Mouse (Mus musculus) embryonic fibroblast, embryonic 13.5 days (primary cell): Measurements from ENCODE around the gene Lrrc4b. TPM values are rescaled to one million over a fixed set of nuclear protein-coding genes. Genes with fewer than 3 reads are reported as not detected.
A peak's percentile ranks its signal among the peaks of the same experiment; 100 is the strongest.

Experiments
- H3K27ac ChIP-seq: 2 replicates; pipeline ENCODE4 v1.5.1; 2012; ENCODE audit warnings: low read length, control low read depth, inconsistent platforms; ENCODE audit not compliant: insufficient read depth
- H3K4me1 ChIP-seq: 2 replicates; pipeline ENCODE4 v1.6.1; 2011; ENCODE audit warnings: low read length; ENCODE audit not compliant: control insufficient read depth, insufficient read depth
- H3K4me3 ChIP-seq: 2 replicates; pipeline ENCODE4 v1.5.1; 2011; ENCODE audit warnings: mild to moderate bottlenecking, control low read depth, low read length; ENCODE audit not compliant: insufficient read depth
- CTCF ChIP-seq: IDR thresholded peaks from 2 replicates; pipeline ENCODE4 v1.5.1; 2011; ENCODE audit warnings: mild to moderate bottlenecking, control low read depth, low read length, moderate library complexity, borderline replicate concordance; ENCODE audit not compliant: insufficient read depth
- POLR2A ChIP-seq: IDR thresholded peaks from 2 replicates; pipeline ENCODE4 v1.6.1; 2011; ENCODE audit warnings: low read depth, mild to moderate bottlenecking, control low read depth, low read length, moderate library complexity
- polyA plus RNA-seq: library from polyadenylated mRNA; stranded (reverse); fragments of >200 nt; gene quantifications from 2 replicates; pipeline ENCODE4 v1.2.4, GENCODE M21; 2011; ENCODE audit warnings: low read depth; ENCODE audit not compliant: missing spikeins, insufficient read length

The Lrrc4b gene
- polyA plus RNA-seq, result 0.32 TPM in 1 of 2 replicates, not detected in the other

GRCm38 (mm10) chr7:44428968-44429521, at the start of gene Lrrc4b:
Lrrc4b (plus strand) TSS chr7:44429018.
- no peak within 1 kb of the TSS for H3K27ac ChIP-seq
- H3K4me3 ChIP-seq, result no peak within 1 kb of the TSS
- H3K4me1 ChIP-seq, result no peaks in the 10 kb centered on the region
- no peak for TF ChIP-seq CTCF

- TF ChIP-seq CTCF (no peak), POLR2A (no peak)
- Histone ChIP-seq H3K27ac (no peak overlapping the region), H3K4me3 (no peak overlapping the region), H3K4me1 (no peaks in the 10 kb centered on the region)
Measured at GRCm38 (mm10) chr7:44382541-44382940, 46.3 kb upstream of the Lrrc4b start.

DNA sequence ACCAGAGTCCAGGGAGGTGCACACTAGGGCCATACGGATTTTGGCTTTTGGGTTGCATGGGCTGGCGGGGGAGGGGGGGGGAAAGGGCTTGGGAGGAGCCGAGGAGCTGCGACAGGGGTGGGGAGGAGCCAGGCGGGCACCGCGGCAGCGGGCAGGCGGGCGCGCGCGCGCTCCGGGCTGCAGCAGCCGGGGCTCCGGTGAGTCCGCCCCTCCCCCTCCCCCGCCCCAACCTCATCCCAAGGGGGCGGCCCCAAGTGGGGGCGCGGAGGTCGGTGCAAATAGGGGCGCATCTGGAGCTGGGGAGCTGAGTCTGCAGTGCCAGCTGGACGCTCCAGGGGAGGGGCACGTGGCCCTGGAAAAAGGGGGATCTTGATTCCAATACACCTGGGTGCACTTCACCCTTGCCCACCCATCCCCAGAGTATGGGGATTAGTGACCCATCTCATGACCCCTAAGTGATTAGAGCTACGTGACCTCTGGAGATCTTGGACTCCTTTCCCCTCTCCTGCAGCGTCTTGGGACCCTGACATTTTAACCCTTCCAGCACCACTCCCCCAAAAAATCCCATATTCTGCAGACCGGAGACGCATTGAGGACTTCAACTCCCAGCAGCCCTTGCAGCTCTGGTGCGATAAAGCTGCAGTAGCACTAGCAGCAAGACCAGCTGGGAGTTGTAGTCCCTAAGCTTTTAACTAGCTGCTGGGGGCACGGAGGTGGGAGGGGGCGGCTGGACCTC, 44.7 kb upstream of the Lrrc4b start, which contains the start of gene Syt3:
TSS of gene Syt3 (plus strand) at position 123 of the 736 bp plus-strand sequence.
- TF ChIP-seq POLR2A (no peak), CTCF (no peak)
- Histone ChIP-seq H3K4me3 (peak within 1 kb of the TSS; percentile 2; the same call in 1 of the 2 replicates), H3K27ac (no peak within 1 kb of the TSS), H3K4me1 (no peaks in the 10 kb centered on the region)

DNA sequence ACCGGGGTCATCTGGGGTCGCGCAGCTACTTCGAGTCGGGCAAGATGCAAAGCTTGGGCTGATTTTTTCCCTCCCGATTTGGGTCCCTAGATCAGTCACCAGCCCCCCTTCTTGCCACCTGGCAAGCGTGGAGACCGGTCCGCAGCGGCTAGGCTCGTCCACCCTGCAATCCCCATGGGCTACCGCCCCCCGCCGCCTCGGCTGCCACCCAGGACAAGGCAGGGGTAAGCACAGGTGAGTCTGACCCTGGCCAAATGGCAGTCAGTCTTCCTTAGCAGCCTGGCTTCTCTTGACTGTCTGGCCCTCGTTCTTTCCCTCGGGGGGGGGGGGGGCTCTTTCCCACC, 44.1 kb upstream of the Lrrc4b start:
- Histone ChIP-seq H3K4me3 (peak overlapping the region; percentile 2; the same call in 1 of the 2 replicates), H3K27ac (no peak overlapping the region), H3K4me1 (no peaks in the 10 kb centered on the region)
- TF ChIP-seq CTCF (no peak), POLR2A (no peak)

DNA sequence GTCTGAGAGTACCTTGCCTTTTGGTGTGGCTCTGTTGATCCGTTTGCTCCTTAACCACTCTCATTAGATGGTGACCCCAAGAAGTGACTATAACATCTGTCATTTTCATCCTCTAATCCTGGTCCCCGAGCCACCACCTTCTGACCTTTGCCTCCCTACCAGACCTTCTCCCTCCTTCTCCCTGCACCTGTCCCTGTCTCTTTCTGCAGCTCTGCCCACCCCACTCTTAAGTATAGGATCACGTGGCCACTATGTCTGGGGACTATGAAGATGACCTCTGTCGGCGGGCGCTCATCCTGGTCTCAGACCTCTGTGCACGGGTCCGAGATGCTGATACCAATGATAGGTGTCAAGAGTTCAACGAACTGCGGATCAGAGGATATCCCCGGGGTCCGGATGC, 43.1 kb upstream of the Lrrc4b start, which contains the start of gene 1700008O03Rik:
TSS of gene 1700008O03Rik (minus strand) at position 101 of the 400 bp plus-strand sequence.
- no peaks in the 10 kb centered on the region for H3K4me1 ChIP-seq
- H3K4me3 ChIP-seq, result peak within 1 kb of the TSS; percentile 2; the same call in 1 of the 2 replicates
- no peak within 1 kb of the TSS for H3K27ac ChIP-seq
- TF ChIP-seq POLR2A (no peak), CTCF (no peak)

DNA sequence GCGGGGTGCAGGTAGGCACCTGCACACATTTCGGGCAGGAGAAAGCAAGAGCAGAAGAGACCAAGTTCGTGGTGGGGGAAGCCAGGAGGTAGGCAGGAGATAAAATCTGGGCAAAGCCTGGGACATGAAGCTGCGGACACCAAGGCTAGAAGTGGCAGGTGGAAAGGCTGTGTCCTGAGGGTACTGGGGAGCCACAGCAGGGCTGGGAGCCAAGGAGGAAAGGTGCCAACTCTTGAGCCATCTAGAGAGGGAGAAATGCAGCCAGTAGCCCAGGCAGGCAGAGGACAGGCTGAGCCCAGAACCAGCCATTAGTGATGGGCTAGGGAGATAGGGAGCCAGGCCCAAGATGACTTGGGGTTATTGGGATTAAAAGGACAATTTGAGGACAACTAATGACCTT, 37.0 kb upstream of the Lrrc4b start:
- H3K27ac ChIP-seq, result no peak overlapping the region
- H3K4me1 ChIP-seq, result no peaks in the 10 kb centered on the region
- no peak for TF ChIP-seq POLR2A
- TF ChIP-seq CTCF, result no peak
- no peak overlapping the region for H3K4me3 ChIP-seq

- Histone ChIP-seq H3K4me3 (no peak overlapping the region), H3K4me1 (no peaks in the 10 kb centered on the region), H3K27ac (no peak overlapping the region)
- TF ChIP-seq CTCF, result no peak
- TF ChIP-seq POLR2A, result no peak
Measured at GRCm38 (mm10) chr7:44392341-44392740, 36.5 kb upstream of the Lrrc4b start.

- H3K4me3 ChIP-seq, result no peak overlapping the region
- H3K27ac ChIP-seq, result no peak overlapping the region
- no peaks in the 10 kb centered on the region for H3K4me1 ChIP-seq
- TF ChIP-seq CTCF, result no peak
- no peak for TF ChIP-seq POLR2A
Measured at GRCm38 (mm10) chr7:44393284-44393683, 35.5 kb upstream of the Lrrc4b start.

- no peak overlapping the region for H3K27ac ChIP-seq
- TF ChIP-seq CTCF (peak; percentile 40; the same call in 1 of the 2 replicates), POLR2A (no peak)
- no peaks in the 10 kb centered on the region for H3K4me1 ChIP-seq
- H3K4me3 ChIP-seq, result no peak overlapping the region
Measured at GRCm38 (mm10) chr7:44398570-44398969, 30.2 kb upstream of the Lrrc4b start.

DNA sequence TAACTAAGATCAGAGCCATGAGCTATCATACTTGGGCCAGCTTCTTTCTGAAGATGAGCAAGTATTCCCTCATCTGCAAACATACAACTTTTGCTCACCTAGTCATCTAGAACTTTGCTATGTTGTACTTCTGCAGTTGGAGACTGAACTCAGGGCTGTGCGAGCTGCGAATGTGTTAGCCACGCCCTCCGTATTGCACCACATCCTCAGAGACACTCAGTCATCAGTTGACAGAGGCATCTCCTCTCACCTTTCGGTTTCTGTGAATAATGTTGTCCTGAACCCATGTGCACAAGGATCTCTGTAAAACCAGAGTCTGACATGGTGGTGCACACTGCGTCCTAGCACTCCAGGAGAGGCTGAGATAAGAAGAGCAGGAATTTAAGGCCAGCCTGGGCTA, 27.1 kb upstream of the Lrrc4b start:
- no peak overlapping the region for H3K27ac ChIP-seq
- H3K4me3 ChIP-seq, result no peak overlapping the region
- H3K4me1 ChIP-seq, result no peaks in the 10 kb centered on the region
- no peak for TF ChIP-seq CTCF
- no peak for TF ChIP-seq POLR2A
